Mouse (Mus musculus) E14TG2a.4 (cell line): ENCODE data around the gene Cd2.

Experiments
- CTCF ChIP-seq: conservative IDR thresholded peaks from 2 replicates; pipeline ENCODE4 v1.5.1; 2014; ENCODE audit warnings: low read length
- POU5F1 ChIP-seq: IDR thresholded peaks from 2 replicates; pipeline ENCODE4 v1.6.1; 2014; ENCODE audit warnings: low read length, borderline replicate concordance

DNA sequence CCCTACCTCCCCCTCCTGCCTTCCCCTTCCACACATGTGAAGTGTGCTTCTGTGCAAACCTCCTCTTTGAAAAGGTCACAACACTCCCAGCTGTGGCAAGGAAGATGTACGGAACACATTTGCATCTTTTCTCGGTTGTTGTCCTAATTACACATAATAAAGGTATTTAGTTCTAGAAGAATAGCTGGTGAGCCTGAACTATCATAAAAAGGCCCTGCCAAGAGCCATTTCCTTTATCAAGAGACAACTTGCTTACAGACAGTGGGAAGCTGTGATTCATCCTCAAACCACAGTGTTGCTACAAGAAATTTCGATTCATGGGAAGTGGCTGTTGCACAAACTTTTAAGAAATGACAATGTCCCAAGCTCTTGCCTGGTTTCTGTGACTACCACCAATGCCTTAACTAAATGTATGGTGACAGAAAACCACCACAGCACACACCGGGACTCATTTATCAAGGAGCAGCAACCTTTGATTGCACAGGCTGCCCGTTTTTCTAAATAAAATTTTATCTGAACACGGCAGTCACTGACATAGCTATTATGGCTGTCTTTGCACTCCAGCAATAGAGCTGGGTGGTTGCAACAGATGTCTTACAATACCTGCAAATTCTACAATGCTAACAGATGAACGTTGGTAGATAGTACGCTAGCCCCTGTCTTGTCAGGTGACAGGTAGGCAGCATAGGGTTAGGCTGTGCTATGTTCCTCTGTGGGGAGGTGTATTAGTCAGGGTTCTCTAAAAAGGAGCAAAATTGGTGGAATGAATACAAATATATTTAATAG is 25.7 kb upstream of the Cd2 start:
- TF ChIP-seq CTCF (no peak), POU5F1 (no peak)
